Mouse (Mus musculus) embryo, embryonic 10.5 days (tissue): ENCODE measurements around the gene Maged2.
A peak's percentile ranks its signal among the peaks of the same experiment; 100 is the strongest.
"Not testable (repeated sequence)": the region's sequence is repeated elsewhere in the genome, so short reads cannot be mapped to it uniquely, and the experiment has no call there.

Source experiments
- DNase-seq: peaks from one replicate; pipeline ENCODE4 v3.0.0-alpha.2; 2015; ENCODE audit warnings: low spot score

Gene Maged2

DNA sequence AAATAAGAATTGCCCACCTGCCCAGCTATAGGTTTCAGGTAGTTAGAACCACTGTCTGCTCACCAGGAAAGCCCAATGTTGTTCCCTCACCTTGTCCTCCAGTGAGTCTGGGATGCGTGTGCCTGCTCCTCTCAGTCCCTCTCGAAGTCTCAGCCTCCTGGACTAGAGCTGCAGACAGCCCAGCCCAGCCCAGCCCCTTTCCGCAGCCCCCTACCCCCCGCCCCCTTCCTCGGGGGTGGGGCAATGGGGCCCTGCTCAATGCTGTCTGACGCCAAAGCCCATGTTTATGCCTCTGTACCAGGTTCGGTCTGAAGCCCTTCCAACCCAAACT, at the start of gene Maged2:
Gene Maged2, minus strand, starts transcription at position 207 of the 331 bp plus-strand sequence.
- peak; percentile 36 for DNase-seq

- DNase-seq, result no peak
Observed at GRCm38 (mm10) chrX:150848230-150848629, 34.1 kb upstream of the Maged2 start.

DNA sequence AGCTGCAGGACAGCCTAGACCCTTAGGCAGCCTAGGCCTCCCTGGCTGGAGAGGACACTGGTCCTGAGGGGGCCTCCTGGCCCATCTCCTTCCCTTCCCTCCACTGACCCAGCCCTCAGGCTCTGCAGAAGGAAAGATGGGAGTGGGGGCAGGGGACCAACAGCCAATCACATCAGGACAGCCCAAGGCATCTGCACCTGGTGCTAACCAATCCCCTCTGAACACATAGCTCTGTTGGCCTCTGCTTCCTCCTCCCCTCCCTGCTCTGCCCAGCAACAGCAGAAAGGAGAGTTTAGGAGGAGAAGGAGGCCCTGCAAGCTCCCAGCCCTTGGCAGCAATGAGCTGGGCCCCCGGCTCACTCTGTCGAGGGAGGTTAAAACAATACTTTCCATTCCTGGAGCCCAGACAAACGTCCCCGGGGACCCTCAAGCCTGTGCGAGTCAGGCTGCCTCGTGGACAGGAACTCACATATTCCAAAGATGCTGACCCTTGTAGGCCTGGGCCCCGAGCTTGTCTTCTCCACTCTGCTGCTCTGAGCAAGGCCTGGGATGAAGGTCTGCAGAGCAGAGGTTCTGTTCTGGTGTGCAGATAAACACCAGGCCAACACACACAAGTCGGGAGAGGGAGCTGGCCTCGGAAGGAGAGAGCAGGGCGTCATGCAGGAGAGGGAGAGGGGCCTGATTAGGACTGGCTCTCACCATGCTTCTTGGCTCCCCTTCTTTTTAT, 31.5 kb upstream of the Maged2 start:
- not testable (repeated sequence) for DNase-seq

DNA sequence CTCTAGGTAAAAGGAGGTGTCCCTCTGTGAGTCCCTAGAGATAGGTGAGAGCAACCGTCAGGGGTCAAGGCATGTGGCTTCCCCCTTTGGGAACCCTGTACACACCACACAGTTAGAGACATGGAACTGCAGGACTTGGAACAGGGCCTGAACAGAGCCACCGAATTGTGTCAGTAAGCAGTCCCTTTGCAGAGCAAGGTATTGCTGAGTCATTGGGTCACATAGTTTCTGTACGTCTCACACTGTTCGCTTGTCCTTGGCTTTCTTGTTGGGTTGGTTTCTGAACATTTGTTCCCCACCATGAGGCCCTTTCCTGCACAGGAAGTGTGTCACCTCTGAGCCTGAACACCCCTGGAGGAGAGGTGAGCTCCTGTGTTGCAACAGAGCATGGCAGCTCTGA, 29.1 kb upstream of the Maged2 start:
- DNase-seq, result not testable (repeated sequence)

- DNase-seq, result no peak
Observed at GRCm38 (mm10) chrX:150830297-150830696, 16.2 kb upstream of the Maged2 start.

- DNase-seq, result no peak
Observed at GRCm38 (mm10) chrX:150817278-150817677, 3.1 kb upstream of the Maged2 start.

- DNase-seq, result no peak
Observed at GRCm38 (mm10) chrX:150815601-150816000, 1.5 kb upstream of the Maged2 start.

DNA sequence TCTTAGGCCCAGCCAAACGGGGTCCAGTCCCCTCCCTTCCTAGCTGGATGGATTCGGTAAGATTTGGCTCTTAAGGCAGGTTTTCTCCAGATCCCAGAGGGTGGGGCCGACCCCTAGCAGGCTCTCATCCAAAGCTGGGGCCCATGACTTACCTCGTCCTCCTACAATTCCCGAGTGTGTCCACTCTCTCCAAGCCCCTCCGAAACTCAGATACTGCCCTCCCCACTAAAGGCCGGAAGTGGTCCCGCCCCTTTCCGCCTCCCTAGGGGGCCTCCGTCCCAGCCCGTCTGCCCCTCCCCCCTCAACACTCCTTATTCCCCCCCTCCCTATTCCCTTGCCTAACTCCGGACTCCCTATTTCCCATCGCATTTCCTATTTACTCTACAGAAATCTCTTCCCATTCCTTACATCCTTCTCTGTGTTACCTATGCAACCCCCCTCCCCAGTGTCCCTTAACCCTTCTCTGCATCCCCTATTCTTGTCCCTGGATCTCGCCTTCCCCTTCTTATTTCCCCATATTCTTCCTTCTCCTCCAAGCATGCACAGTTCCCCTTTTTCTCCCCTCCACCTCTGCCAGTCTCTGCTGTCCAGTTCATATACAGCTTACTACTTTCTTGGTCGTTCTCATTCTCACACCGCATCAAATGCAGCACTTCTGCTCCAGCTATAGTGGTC, 544 bp downstream of the Maged2 start:
- DNase-seq, result peak; percentile 61

- DNase-seq, result peak; percentile 96
Observed at GRCm38 (mm10) chrX:150812787-150813298, 1.3 kb downstream of the Maged2 start.

GRCm38 (mm10) chrX:150800987-150801386, 13.2 kb downstream of the Maged2 start:
- not testable (repeated sequence) for DNase-seq

DNA sequence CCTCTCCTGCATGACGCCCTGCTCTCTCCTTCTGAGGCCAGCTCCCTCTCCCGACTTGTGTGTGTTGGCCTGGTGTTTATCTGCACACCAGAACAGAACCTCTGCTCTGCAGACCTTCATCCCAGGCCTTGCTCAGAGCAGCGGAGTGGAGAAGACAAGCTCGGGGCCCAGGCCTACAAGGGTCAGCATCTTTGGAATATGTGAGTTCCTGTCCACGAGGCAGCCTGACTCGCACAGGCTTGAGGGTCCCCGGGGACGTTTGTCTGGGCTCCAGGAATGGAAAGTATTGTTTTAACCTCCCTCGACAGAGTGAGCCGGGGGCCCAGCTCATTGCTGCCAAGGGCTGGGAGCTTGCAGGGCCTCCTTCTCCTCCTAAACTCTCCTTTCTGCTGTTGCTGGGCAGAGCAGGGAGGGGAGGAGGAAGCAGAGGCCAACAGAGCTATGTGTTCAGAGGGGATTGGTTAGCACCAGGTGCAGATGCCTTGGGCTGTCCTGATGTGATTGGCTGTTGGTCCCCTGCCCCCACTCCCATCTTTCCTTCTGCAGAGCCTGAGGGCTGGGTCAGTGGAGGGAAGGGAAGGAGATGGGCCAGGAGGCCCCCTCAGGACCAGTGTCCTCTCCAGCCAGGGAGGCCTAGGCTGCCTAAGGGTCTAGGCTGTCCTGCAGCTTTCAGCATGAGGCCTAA, 15.5 kb downstream of the Maged2 start:
- DNase-seq, result not testable (repeated sequence)
